8 mouse cellular contexts compared by ENCODE assay signal in the genomic region with DNA sequence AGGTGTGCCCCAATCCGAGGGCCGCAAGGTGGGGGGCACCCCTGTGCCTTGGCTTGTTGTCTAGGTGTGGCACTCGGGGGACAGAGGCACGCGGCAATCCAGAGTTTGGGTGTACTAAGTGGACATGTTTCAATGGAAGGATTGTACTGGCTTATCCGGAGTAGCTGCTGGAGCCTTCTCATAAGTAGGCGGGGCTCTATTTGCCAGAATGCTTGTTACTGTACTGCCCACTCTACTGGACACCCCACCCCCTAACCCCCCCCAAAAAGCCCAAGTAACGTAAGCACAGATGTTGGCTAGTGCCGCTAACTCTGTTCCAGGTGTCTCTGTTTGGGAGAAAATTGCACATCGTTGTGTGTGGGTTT. TPM values are rescaled to one million over a fixed set of nuclear protein-coding genes. Genes with fewer than 3 reads are reported as not detected.
DNase-seq lines count a peak whose midpoint lies in the region; ATAC-seq and TF ChIP-seq lines count a peak whose summit lies in the region.

No protein-coding gene starts in this region.

- H3K9ac ChIP-seq in forebrain, embryonic 13.5 days: peak overlapping the region; percentile 95
- peak overlapping the region; percentile 92 for H3K9ac ChIP-seq in liver, embryonic 11.5 days (ENCODE audit: low read depth, low read length)
- H3K9ac ChIP-seq in neural tube, embryonic 12.5 days: peak overlapping the region; percentile 81

- peak overlapping the region; percentile 40; the same call in 1 of the 2 replicates for H3K27ac ChIP-seq in forebrain, embryonic 13.5 days
- peak overlapping the region; percentile 76 for H3K27ac ChIP-seq in liver, embryonic 11.5 days (ENCODE audit: low read depth, low read length)
- H3K27ac ChIP-seq in neural tube, embryonic 12.5 days: 0 out of 2 replicates have a peak overlapping the region, but pooled peaks have one; percentile 20

- peak overlapping the region; percentile 98 for H3K4me2 ChIP-seq in forebrain, embryonic 13.5 days
- peak overlapping the region; percentile 73 for H3K4me2 ChIP-seq in liver, embryonic 11.5 days
- peak overlapping the region; percentile 79 for H3K4me2 ChIP-seq in neural tube, embryonic 12.5 days (replicated peaks)

- H3K36me3 ChIP-seq in G1E (replicated peaks): peaks cover 14% of the 10 kb centered on the region
- no peaks in the 10 kb centered on the region for H3K36me3 ChIP-seq in forebrain, embryonic 13.5 days (ENCODE audit: poor library complexity, severe bottlenecking)
- no peaks in the 10 kb centered on the region for H3K36me3 ChIP-seq in liver, embryonic 11.5 days (ENCODE audit: control insufficient read depth, insufficient read depth, low read length)
- no peaks in the 10 kb centered on the region for H3K36me3 ChIP-seq in neural tube, embryonic 12.5 days

- H3K4me3 ChIP-seq in G1E (ENCODE audit: low read depth, low read length): peak overlapping the region; percentile 97
- peak overlapping the region; percentile 91 for H3K4me3 ChIP-seq in forebrain, embryonic 13.5 days
- peak overlapping the region; percentile 87 for H3K4me3 ChIP-seq in liver, embryonic 11.5 days (ENCODE audit: low read depth, low read length)
- H3K4me3 ChIP-seq in neural tube, embryonic 12.5 days: peak overlapping the region; percentile 78

- H3K9me3 ChIP-seq in G1E (replicated peaks): no peaks in the 10 kb centered on the region
- H3K9me3 ChIP-seq in forebrain, embryonic 13.5 days (replicated peaks): no peaks in the 10 kb centered on the region
- no peaks in the 10 kb centered on the region for H3K9me3 ChIP-seq in liver, embryonic 11.5 days (ENCODE audit: control insufficient read depth, low read length)
- H3K9me3 ChIP-seq in neural tube, embryonic 12.5 days: no peaks in the 10 kb centered on the region

- ATAC-seq in G1E (ENCODE audit: extremely low read depth, insufficient number of reproducible peaks, low FRiP score, poor library complexity, severe bottlenecking): peak; percentile 29; the same call in 1 of the 2 replicates
- no peak for ATAC-seq in forebrain, embryonic 13.5 days
- peak; percentile 56 for ATAC-seq in liver, embryonic 11.5 days (replicated peaks; ENCODE audit: low FRiP score)
- ATAC-seq in neural tube, embryonic 12.5 days (ENCODE audit: low FRiP score, low read depth): no peak; the same call in 1 of the 2 replicates

- no peaks in the 10 kb centered on the region for H3K27me3 ChIP-seq in G1E (ENCODE audit: insufficient read depth, low read length)
- no peaks in the 10 kb centered on the region for H3K27me3 ChIP-seq in forebrain, embryonic 13.5 days
- H3K27me3 ChIP-seq in liver, embryonic 11.5 days (replicated peaks; ENCODE audit: control insufficient read depth, insufficient read depth, low read length): no peaks in the 10 kb centered on the region
- no peaks in the 10 kb centered on the region for H3K27me3 ChIP-seq in neural tube, embryonic 12.5 days (replicated peaks)

- WGBS in forebrain, embryonic 13.5 days: 3% methylated on average over 10 of the region's 10 CpGs
- WGBS in liver, embryonic 11.5 days: 4% methylated on average over 10 of the region's 10 CpGs
- 5% methylated on average over 10 of the region's 10 CpGs for WGBS in neural tube, embryonic 12.5 days

- peaks cover 32% of the 10 kb centered on the region for H3K4me1 ChIP-seq in G1E (ENCODE audit: insufficient read depth, low read depth, low read length)
- peaks cover 5% of the 10 kb centered on the region; the same call in 1 of the 2 replicates for H3K4me1 ChIP-seq in forebrain, embryonic 13.5 days
- 0 out of 2 replicates have a peak, but pooled peaks cover 2% of the 10 kb centered on the region for H3K4me1 ChIP-seq in liver, embryonic 11.5 days (replicated peaks; ENCODE audit: control insufficient read depth, insufficient read depth, low read length)
- 0 out of 2 replicates have a peak, but pooled peaks cover 5% of the 10 kb centered on the region for H3K4me1 ChIP-seq in neural tube, embryonic 12.5 days

- no peak for TF ChIP-seq CTCF in G1E (IDR thresholded peaks at IDR 0.05; ENCODE audit: low read depth, low read length)

- peak; percentile 57 for DNase-seq in embryo, embryonic 10.5 days (ENCODE audit: low spot score)
- DNase-seq in embryo, embryonic 10 days (ENCODE audit: low spot score): no peak
- peak; percentile 35 for DNase-seq in G1E (ENCODE audit: low spot score)
- no peak for DNase-seq in liver, embryonic 11.5 days (ENCODE audit: low spot score)
- DNase-seq in spleen, postnatal 14 days (ENCODE audit: low spot score in 2 of 2): no peak
- no peak for DNase-seq in layer of hippocampus, adult 8-10 months (ENCODE audit: low spot score in 2 of 2)

RNA-seq across cellular contexts. Expression of a gene that starts 0.6 kb away (rescaled TPM):
- 34.9 and 50.1 TPM in 2 replicates for total RNA-seq in G1E (2014; fragmentation: Nextera tagmentation)
- 26.2 TPM in 2 replicates for total RNA-seq in G1E (2017)
- polyA plus RNA-seq in G1E (2012): 30.3 and 43.3 TPM in 2 replicates
- 25.6 and 29.9 TPM in 2 replicates for polyA plus RNA-seq in forebrain, embryonic 13.5 days (2015; fragmentation: Nextera tagmentation; extraction: Ambion mirVana)
- polyA plus RNA-seq in liver, embryonic 11.5 days (2014; fragmentation: Nextera tagmentation; extraction: Ambion mirVana): 13.0 and 15.9 TPM in 2 replicates
- 30.3 and 30.9 TPM in 2 replicates for polyA plus RNA-seq in neural tube, embryonic 12.5 days (2016; fragmentation: Nextera tagmentation; extraction: Ambion mirVana)
- total RNA-seq in layer of hippocampus, adult 8-10 months (2022): 10 to 100 TPM; 47.6 to 58.3 (median 51.8) TPM

Comparison
In these comparisons a context has a peak if more than half of its experiments do, and no peak if none do; other contexts are left out.
1. DNase-seq: peak in embryo, embryonic 10.5 days (single experiment) and G1E (single experiment); none in embryo, embryonic 10 days (single experiment), liver, embryonic 11.5 days (single experiment), spleen, postnatal 14 days (0 of 2) and layer of hippocampus, adult 8-10 months (0 of 2).
2. ATAC-seq: peak in G1E (single experiment) and liver, embryonic 11.5 days (single experiment); none in forebrain, embryonic 13.5 days (single experiment) and neural tube, embryonic 12.5 days (single experiment).
3. H3K27ac ChIP-seq: peak in every context shown above with its lines; median percentile 76 in liver, embryonic 11.5 days; 40 in forebrain, embryonic 13.5 days; 20 in neural tube, embryonic 12.5 days.
4. Peak in every context shown above with its lines, with median percentiles within 50 percentile points of each other: H3K4me3 ChIP-seq, H3K4me2 ChIP-seq and H3K9ac ChIP-seq.